Mouse (Mus musculus): Measurements from ENCODE around the gene Higd1c.
"Not testable (repeated sequence)": the region's sequence is repeated elsewhere in the genome, so short reads cannot be mapped to it uniquely, and the experiment has no call there.

DNA sequence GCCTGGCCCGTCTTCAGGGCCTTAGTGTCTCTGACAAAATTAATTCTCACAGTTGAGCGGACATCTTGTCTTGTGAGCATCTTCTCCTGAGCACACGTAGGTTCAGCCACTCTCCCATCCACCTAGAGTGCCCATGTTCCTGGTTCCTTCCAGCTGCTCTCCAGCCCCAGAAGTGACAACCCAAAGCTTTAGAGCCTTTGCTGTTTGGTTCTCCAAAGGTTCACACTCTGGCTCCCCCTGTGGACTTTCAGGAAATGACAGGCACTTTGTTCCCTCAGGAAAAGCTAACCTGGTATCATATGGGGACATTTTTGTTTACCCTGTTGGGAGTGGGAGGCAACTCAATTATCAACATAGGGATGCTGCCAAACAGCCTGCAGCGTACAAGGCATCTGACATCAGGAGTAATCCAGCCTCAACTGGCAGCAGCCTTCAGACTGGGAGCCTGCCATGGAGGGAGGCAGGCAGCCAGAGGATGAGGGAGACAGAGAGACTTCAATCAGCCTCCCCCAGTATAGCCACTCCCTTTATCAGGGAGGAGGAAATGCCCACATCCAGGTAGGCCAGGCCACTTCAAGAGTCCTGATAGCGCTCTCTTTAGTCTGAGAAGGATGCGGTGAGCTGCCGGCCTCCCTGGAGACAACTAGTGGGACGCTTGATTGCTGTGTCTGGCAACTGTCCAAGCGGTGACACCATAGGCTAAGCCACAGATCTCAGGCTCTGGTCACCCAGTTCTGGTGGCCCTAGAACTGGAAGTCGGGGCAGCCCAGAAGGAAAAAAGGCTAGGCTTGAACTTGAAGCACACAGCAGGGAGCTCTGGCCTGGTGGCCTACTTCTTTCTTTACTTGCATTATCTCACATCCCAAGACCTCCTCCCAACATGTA is 32.0 kb upstream of the Higd1c start:
- TF ChIP-seq CTCF, POLR2A (IDR thresholded peaks at IDR 0.05; ENCODE audit: insufficient read depth, low read depth, low read length): not testable (repeated sequence)
